In genomic region chr2:163911826-163912444, GRCm38 (mm10) we compare ENCODE assay signal across 13 mouse cellular contexts. TPM values are rescaled to one million over a fixed set of nuclear protein-coding genes. Genes with fewer than 3 reads are reported as not detected.
DNase-seq lines count a peak whose midpoint lies in the region; ATAC-seq and TF ChIP-seq lines count a peak whose summit lies in the region.
"Had no signal": no experiment of that assay in that cellular context is flagged by ENCODE, and none has a peak within 500 bp of the region (broad histone marks: within the 10 kb centered on the region; RNA-seq: fewer than 3 reads in every experiment).

No protein-coding gene starts in this region.

- peaks cover 10% of the 10 kb centered on the region for H3K4me1 ChIP-seq in forebrain, embryonic 14.5 days (ENCODE audit: control insufficient read depth, insufficient read depth, low read length)
- H3K4me1 ChIP-seq in forebrain, embryonic 11.5 days (replicated peaks; ENCODE audit: control insufficient read depth, insufficient read depth, low read length), result no peaks in the 10 kb centered on the region; the same call in 1 of the 2 replicates
- H3K4me1 ChIP-seq in midbrain, embryonic 14.5 days (ENCODE audit: control insufficient read depth, insufficient read depth, low read length), result peaks cover 12% of the 10 kb centered on the region
- H3K4me1 ChIP-seq in midbrain, postnatal 0 days (ENCODE audit: insufficient read depth, low read length), result peaks cover 12% of the 10 kb centered on the region
- H3K4me1 ChIP-seq in heart, postnatal 0 days (ENCODE audit: control insufficient read depth, insufficient read depth), result peaks cover 4% of the 10 kb centered on the region; the same call in 1 of the 2 replicates

- H3K36me3 ChIP-seq in forebrain, embryonic 14.5 days (ENCODE audit: control insufficient read depth, insufficient read depth, low read length), result no peaks in the 10 kb centered on the region
- no peaks in the 10 kb centered on the region for H3K36me3 ChIP-seq in forebrain, embryonic 11.5 days (ENCODE audit: control insufficient read depth, insufficient read depth, low read length)
- H3K36me3 ChIP-seq in midbrain, embryonic 14.5 days (ENCODE audit: control insufficient read depth, insufficient read depth, low read length), result no peaks in the 10 kb centered on the region
- no peaks in the 10 kb centered on the region for H3K36me3 ChIP-seq in midbrain, postnatal 0 days (ENCODE audit: insufficient read depth, low read length)
- H3K36me3 ChIP-seq in heart, postnatal 0 days (replicated peaks; ENCODE audit: control insufficient read depth, insufficient read depth, low read length), result no peaks in the 10 kb centered on the region
- H3K36me3 ChIP-seq: hindbrain, embryonic 13.5 days; neural tube, embryonic 13.5 days had no signal

- ATAC-seq in forebrain, embryonic 14.5 days, result no peak
- ATAC-seq in forebrain, embryonic 11.5 days (replicated peaks; ENCODE audit: low FRiP score), result no peak
- no peak for ATAC-seq in midbrain, embryonic 14.5 days (ENCODE audit: low FRiP score, low TSS enrichment)
- ATAC-seq in midbrain, postnatal 0 days (ENCODE audit: low FRiP score), result no peak
- peak; percentile 80 for ATAC-seq in heart, postnatal 0 days (ENCODE audit: insufficient read depth, low read depth)

- H3K9me3 ChIP-seq in forebrain, embryonic 14.5 days (replicated peaks; ENCODE audit: control insufficient read depth, low read length), result no peaks in the 10 kb centered on the region
- H3K9me3 ChIP-seq in forebrain, embryonic 11.5 days (ENCODE audit: control insufficient read depth, low read length), result no peaks in the 10 kb centered on the region
- H3K9me3 ChIP-seq in midbrain, embryonic 14.5 days (ENCODE audit: control insufficient read depth, low read length), result no peaks in the 10 kb centered on the region
- no peaks in the 10 kb centered on the region for H3K9me3 ChIP-seq in midbrain, postnatal 0 days (ENCODE audit: low read length)
- H3K9me3 ChIP-seq in heart, postnatal 0 days (replicated peaks; ENCODE audit: control insufficient read depth, low read length), result no peaks in the 10 kb centered on the region
- H3K9me3 ChIP-seq: hindbrain, embryonic 13.5 days; neural tube, embryonic 13.5 days had no signal

- 66% methylated on average over 14 of the region's 14 CpGs for WGBS in forebrain, embryonic 14.5 days
- 82% methylated on average over 14 of the region's 14 CpGs for WGBS in forebrain, embryonic 11.5 days
- 76% methylated on average over 14 of the region's 14 CpGs for WGBS in midbrain, embryonic 14.5 days
- 65% methylated on average over 14 of the region's 14 CpGs for WGBS in midbrain, postnatal 0 days
- 25% methylated on average over 14 of the region's 14 CpGs for WGBS in heart, postnatal 0 days

- no peak overlapping the region for H3K9ac ChIP-seq in forebrain, embryonic 14.5 days (ENCODE audit: low read length)
- no peak overlapping the region for H3K9ac ChIP-seq in forebrain, embryonic 11.5 days (ENCODE audit: low read length)
- H3K9ac ChIP-seq in midbrain, embryonic 14.5 days (replicated peaks; ENCODE audit: low read length), result peak overlapping the region; percentile 12; the same call in 1 of the 2 replicates
- H3K9ac ChIP-seq in midbrain, postnatal 0 days (replicated peaks; ENCODE audit: low read length, poor library complexity, severe bottlenecking), result no peak overlapping the region
- H3K9ac ChIP-seq in heart, postnatal 0 days (replicated peaks; ENCODE audit: low read depth, low read length), result no peak overlapping the region
- H3K9ac ChIP-seq: hindbrain, embryonic 13.5 days; neural tube, embryonic 13.5 days had no signal

- H3K4me3 ChIP-seq in forebrain, embryonic 14.5 days (ENCODE audit: low read depth, low read length), result no peak overlapping the region
- H3K4me3 ChIP-seq in forebrain, embryonic 11.5 days (ENCODE audit: low read depth, low read length), result no peak overlapping the region
- no peak overlapping the region for H3K4me3 ChIP-seq in midbrain, embryonic 14.5 days (replicated peaks; ENCODE audit: low read depth, low read length)
- no peak overlapping the region for H3K4me3 ChIP-seq in midbrain, postnatal 0 days (ENCODE audit: low read depth, low read length)
- no peak overlapping the region for H3K4me3 ChIP-seq in heart, postnatal 0 days (ENCODE audit: low read depth, low read length)
- H3K4me3 ChIP-seq: hindbrain, embryonic 13.5 days; neural tube, embryonic 13.5 days had no signal

- 0 out of 2 replicates have a peak, but pooled peaks cover 5% of the 10 kb centered on the region for H3K27me3 ChIP-seq in forebrain, embryonic 14.5 days (replicated peaks; ENCODE audit: control insufficient read depth, insufficient read depth, low read length)
- H3K27me3 ChIP-seq in forebrain, embryonic 11.5 days (ENCODE audit: control insufficient read depth, insufficient read depth, low read length), result peaks cover 12% of the 10 kb centered on the region
- no peaks in the 10 kb centered on the region for H3K27me3 ChIP-seq in midbrain, embryonic 14.5 days (ENCODE audit: control insufficient read depth, insufficient read depth, low read length)
- H3K27me3 ChIP-seq in midbrain, postnatal 0 days (ENCODE audit: insufficient read depth, low read length), result no peaks in the 10 kb centered on the region
- peaks cover 72% of the 10 kb centered on the region for H3K27me3 ChIP-seq in heart, postnatal 0 days (ENCODE audit: control insufficient read depth, insufficient read depth, low read length)

- peak; percentile 31 for DNase-seq in forebrain, embryonic 14.5 days (ENCODE audit: low spot score)
- no peak for DNase-seq in forebrain, embryonic 11.5 days (ENCODE audit: low spot score)
- no peak for DNase-seq in midbrain, embryonic 14.5 days
- DNase-seq in midbrain, postnatal 0 days (ENCODE audit: low spot score), result no peak
- DNase-seq in heart, postnatal 0 days (ENCODE audit: low spot score), result peak; percentile 47
- peak; percentile 85 for DNase-seq in telencephalon, adult 2 months (ENCODE audit: low read depth, low spot score)
- no peak for DNase-seq in thymus, postnatal 36 days
- DNase-seq in embryo, embryonic 11 days, result no peak
- DNase-seq: kidney, postnatal 14 days had no signal

- TF ChIP-seq EP300 in heart, postnatal 0 days (IDR thresholded peaks at IDR 0.05; ENCODE audit: low read depth), result no peak

- no peak overlapping the region for H3K27ac ChIP-seq in forebrain, embryonic 14.5 days (ENCODE audit: low read depth, low read length)
- no peak overlapping the region for H3K27ac ChIP-seq in forebrain, embryonic 11.5 days (ENCODE audit: low read depth, low read length)
- H3K27ac ChIP-seq in midbrain, embryonic 14.5 days (replicated peaks; ENCODE audit: low read depth, low read length), result no peak overlapping the region
- no peak overlapping the region for H3K27ac ChIP-seq in midbrain, postnatal 0 days (ENCODE audit: low read depth, low read length)
- no peak overlapping the region for H3K27ac ChIP-seq in heart, postnatal 0 days (ENCODE audit: low read depth)
- H3K27ac ChIP-seq: hindbrain, embryonic 13.5 days; neural tube, embryonic 13.5 days had no signal

- no peak for TF ChIP-seq CTCF in midbrain, postnatal 0 days (IDR thresholded peaks at IDR 0.05)
- TF ChIP-seq CTCF in heart, postnatal 0 days (IDR thresholded peaks at IDR 0.05; ENCODE audit: low read depth), result no peak

- H3K4me2 ChIP-seq in forebrain, embryonic 14.5 days (ENCODE audit: low read length), result no peak overlapping the region
- no peak overlapping the region for H3K4me2 ChIP-seq in forebrain, embryonic 11.5 days (ENCODE audit: low read depth, low read length, severe bottlenecking)
- H3K4me2 ChIP-seq in midbrain, embryonic 14.5 days (ENCODE audit: low read length), result no peak overlapping the region
- H3K4me2 ChIP-seq in midbrain, postnatal 0 days (ENCODE audit: low read depth, low read length, poor library complexity, severe bottlenecking), result no peak overlapping the region
- H3K4me2 ChIP-seq in heart, postnatal 0 days (ENCODE audit: low read depth, low read length), result no peak overlapping the region
- H3K4me2 ChIP-seq: hindbrain, embryonic 13.5 days; neural tube, embryonic 13.5 days had no signal

RNA-seq across cellular contexts. Expression of gene Rims4, which starts 6.5 kb away (rescaled TPM):
- polyA plus RNA-seq in forebrain, embryonic 14.5 days (2014; fragmentation: Nextera tagmentation; extraction: Ambion mirVana), result 1.7 and 2.3 TPM in 2 replicates
- polyA plus RNA-seq in forebrain, embryonic 11.5 days (2014; fragmentation: Nextera tagmentation; extraction: Ambion mirVana), result 0.98 and 1.2 TPM in 2 replicates
- polyA plus RNA-seq in midbrain, embryonic 14.5 days (2014; fragmentation: Nextera tagmentation; extraction: Ambion mirVana), result 6.2 and 11.8 TPM in 2 replicates
- 85.1 and 85.3 TPM in 2 replicates for total RNA-seq in midbrain, postnatal 0 days (2014; rRNA removed)
- polyA plus RNA-seq in midbrain, postnatal 0 days (2015; fragmentation: Nextera tagmentation; extraction: Ambion mirVana), result 18.4 and 22.8 TPM in 2 replicates
- 0.08 and 2.0 TPM in 2 replicates for total RNA-seq in heart, postnatal 0 days (2014; rRNA removed; ENCODE audit: low replicate concordance)
- 0.07 and 0.08 TPM in 2 replicates for polyA plus RNA-seq in heart, postnatal 0 days (2015; fragmentation: Nextera tagmentation; extraction: Ambion mirVana)

RNA-seq across cellular contexts. Expression of gene Kcnk15, which starts 58.5 kb away (rescaled TPM):
- not detected in 2 replicates for polyA plus RNA-seq in forebrain, embryonic 14.5 days (2014; fragmentation: Nextera tagmentation; extraction: Ambion mirVana)
- polyA plus RNA-seq in forebrain, embryonic 11.5 days (2014; fragmentation: Nextera tagmentation; extraction: Ambion mirVana), result not detected in 2 replicates
- not detected in 2 replicates for polyA plus RNA-seq in midbrain, embryonic 14.5 days (2014; fragmentation: Nextera tagmentation; extraction: Ambion mirVana)
- 0.11 TPM in 1 of 2 replicates, not detected in the other for total RNA-seq in midbrain, postnatal 0 days (2014; rRNA removed)
- polyA plus RNA-seq in midbrain, postnatal 0 days (2015; fragmentation: Nextera tagmentation; extraction: Ambion mirVana), result 0.12 and 0.25 TPM in 2 replicates
- total RNA-seq in heart, postnatal 0 days (2014; rRNA removed; ENCODE audit: low replicate concordance), result not detected in 2 replicates
- polyA plus RNA-seq in heart, postnatal 0 days (2015; fragmentation: Nextera tagmentation; extraction: Ambion mirVana), result not detected in 2 replicates
- total RNA-seq: liver, adult 2 months; megakaryocyte progenitor cell, adult 5-6 weeks had no signal
- polyA plus RNA-seq: hindbrain, embryonic 13.5 days; liver, adult 2 months; neural tube, embryonic 13.5 days had no signal

Comparison
In these comparisons a context has a peak if more than half of its experiments do, and no peak if none do; other contexts are left out.
1. DNase-seq: peak in forebrain, embryonic 14.5 days (single experiment), heart, postnatal 0 days (single experiment) and telencephalon, adult 2 months (single experiment); none in forebrain, embryonic 11.5 days (single experiment), midbrain, embryonic 14.5 days (single experiment), midbrain, postnatal 0 days (single experiment), thymus, postnatal 36 days (0 of 2) and embryo, embryonic 11 days (single experiment).